Mouse (Mus musculus) lung, adult 18-20 months (tissue): ENCODE measurements at regions not wholly inside any gene's neighbourhood (a gene's known extent, or its start where the extent isn't known, plus 50 kb on each side); places are given as distances from the start of the nearest gene placed in this dataset.

Experiments used
- DNase-seq, 2 experiments: peaks; one replicate each; pipeline ENCODE4 v3.0.0; 2022; ENCODE audit warnings: mixed read lengths in 2 of 2

GRCm38 (mm10) chr10:38147421-38147820 lies 674.2 kb downstream of the Rfpl4b start:
- no peak for DNase-seq

GRCm38 (mm10) chr10:38139196-38139595 lies 682.4 kb downstream of the Rfpl4b start:
- peak in 1 of 2 experiments; percentile 1 for DNase-seq

GRCm38 (mm10) chr10:38121911-38122573 lies 699.5 kb downstream of the Rfpl4b start:
- peak; percentile 18 to 19 for DNase-seq

GRCm38 (mm10) chr10:38118601-38119000 lies 703.0 kb downstream of the Rfpl4b start:
- DNase-seq: no peak

GRCm38 (mm10) chr10:38116516-38116915 lies 705.1 kb downstream of the Rfpl4b start:
- DNase-seq: peak in 1 of 2 experiments; percentile 8

GRCm38 (mm10) chr10:38114194-38114593 lies 707.4 kb downstream of the Rfpl4b start:
- no peak for DNase-seq

GRCm38 (mm10) chr10:38108591-38108990 lies 713.0 kb downstream of the Rfpl4b start:
- DNase-seq: no peak

- no peak for DNase-seq
Measured at GRCm38 (mm10) chr10:38103570-38103969, 718.0 kb downstream of the Rfpl4b start.

GRCm38 (mm10) chr10:38078521-38078920 lies 743.1 kb downstream of the Rfpl4b start:
- no peak for DNase-seq

GRCm38 (mm10) chr10:38072394-38072793 lies 749.2 kb downstream of the Rfpl4b start:
- DNase-seq: no peak

GRCm38 (mm10) chr10:38059050-38059449 lies 762.5 kb downstream of the Rfpl4b start:
- peak in 1 of 2 experiments; percentile 3 for DNase-seq

- no peak for DNase-seq
Measured at GRCm38 (mm10) chr10:38010452-38010851, 811.1 kb downstream of the Rfpl4b start.

- DNase-seq: no peak
Measured at GRCm38 (mm10) chr10:37995691-37996445, 825.7 kb downstream of the Rfpl4b start.

GRCm38 (mm10) chr10:37988297-37989263 lies 833.0 kb downstream of the Rfpl4b start:
- DNase-seq: no peak

GRCm38 (mm10) chr10:37978899-37979539 lies 840.3 kb upstream of the Marcks start:
- DNase-seq: no peak

GRCm38 (mm10) chr10:37960051-37960450 lies 821.3 kb upstream of the Marcks start:
- DNase-seq: no peak

GRCm38 (mm10) chr10:37914780-37915179 lies 776.1 kb upstream of the Marcks start:
- no peak for DNase-seq

GRCm38 (mm10) chr10:37911669-37912068 lies 772.9 kb upstream of the Marcks start:
- no peak for DNase-seq

- no peak for DNase-seq
Measured at GRCm38 (mm10) chr10:37908276-37908675, 769.6 kb upstream of the Marcks start.

GRCm38 (mm10) chr10:37907731-37908130 lies 769.0 kb upstream of the Marcks start:
- no peak for DNase-seq

GRCm38 (mm10) chr10:37887961-37888360 lies 749.2 kb upstream of the Marcks start:
- peak; percentile 9 to 25 for DNase-seq

GRCm38 (mm10) chr10:37880841-37881240 lies 742.1 kb upstream of the Marcks start:
- DNase-seq: no peak

- no peak for DNase-seq
Measured at GRCm38 (mm10) chr10:37873925-37874324, 735.2 kb upstream of the Marcks start.
